Mouse (Mus musculus): Measurements from ENCODE around the gene Prrt3.

Gene Prrt3

DNA sequence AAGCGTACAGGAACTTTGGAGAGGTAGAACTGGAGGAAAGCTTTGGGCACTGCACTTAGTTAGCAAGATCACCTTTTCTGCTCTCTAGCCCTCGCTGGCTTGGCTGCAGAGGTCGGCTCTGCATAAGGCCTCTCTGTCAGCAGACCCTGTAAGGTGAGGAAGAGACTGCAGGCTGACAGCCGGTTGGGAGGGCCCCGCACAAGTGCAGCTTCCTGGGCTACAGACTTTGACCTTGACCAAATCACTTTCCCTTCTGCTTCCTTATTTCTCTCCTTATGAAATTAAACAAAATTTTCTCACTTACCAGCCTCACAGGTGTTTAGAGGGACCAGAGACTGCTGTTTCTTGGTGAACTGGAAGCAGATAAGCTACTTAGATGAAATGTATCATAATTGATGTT, 46.7 kb downstream of the Prrt3 start:
- no peak for DNase-seq (ENCODE audit: extremely low read depth, insufficient read length, low spot score)

- DNase-seq (ENCODE audit: extremely low read depth, insufficient read length, low spot score) = no peak
These were observed 49.9 kb downstream of the Prrt3 start for GRCm38 (mm10) chr6:113451839-113452238.

GRCm38 (mm10) chr6:113447639-113448038, 54.1 kb downstream of the Prrt3 start:
- DNase-seq (ENCODE audit: extremely low read depth, insufficient read length, low spot score) = no peak

DNA sequence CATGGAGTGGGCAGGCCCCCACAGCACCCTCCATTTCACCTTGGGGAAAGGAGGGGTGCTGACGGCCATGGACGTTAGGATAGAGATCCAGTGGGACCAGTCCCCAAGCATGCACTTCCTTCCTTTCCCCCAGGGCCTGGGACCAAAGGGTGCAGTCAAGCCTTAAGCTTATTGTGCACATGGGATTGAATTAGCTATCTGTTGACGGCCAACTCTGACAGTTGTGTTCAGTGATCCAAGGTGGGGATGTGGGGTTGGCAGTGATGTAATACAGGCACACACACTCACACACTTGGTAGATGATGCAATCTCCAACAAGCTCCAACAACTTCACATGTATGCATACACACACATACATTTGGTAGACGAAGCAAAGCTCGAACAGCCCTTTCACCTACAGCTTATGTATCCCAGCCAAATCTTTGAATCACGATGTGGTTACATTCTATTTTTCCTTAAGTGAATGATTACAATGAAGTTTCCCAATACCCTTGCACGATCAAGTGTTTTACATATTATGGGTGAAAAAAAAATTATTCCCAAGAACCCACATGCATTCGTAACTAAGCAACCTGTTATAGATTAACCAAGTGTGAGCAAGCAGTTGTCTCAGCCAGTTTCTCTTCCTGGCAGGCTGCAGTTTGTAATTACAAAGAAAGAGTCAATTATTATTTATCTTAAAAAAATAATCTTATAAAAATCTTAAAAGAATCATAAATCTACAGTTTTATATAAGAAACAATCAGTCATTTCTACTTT, 57.3 kb downstream of the Prrt3 start:
- DNase-seq (ENCODE audit: extremely low read depth, insufficient read length, low spot score) = no peak

Data from 3134 (cell line).